ENCODE assay signal across 20 mouse cellular contexts in genomic region chr9:62222029-62222428, GRCm38 (mm10). TPM values are rescaled to one million over a fixed set of nuclear protein-coding genes. Genes with fewer than 3 reads are reported as not detected.
A peak's percentile ranks its signal among the peaks of the same experiment; 100 is the strongest.
DNase-seq lines count a peak whose midpoint lies in the region; ATAC-seq and TF ChIP-seq lines count a peak whose summit lies in the region.
"Had no signal": no experiment of that assay in that cellular context is flagged by ENCODE, and none has a peak within 500 bp of the region (broad histone marks: within the 10 kb centered on the region; RNA-seq: fewer than 3 reads in every experiment).

No protein-coding gene starts in this region.

- H3K36me3 ChIP-seq in kidney, postnatal 0 days (ENCODE audit: insufficient read depth, low read length), result no peaks in the 10 kb centered on the region
- H3K36me3 ChIP-seq in stomach, embryonic 15.5 days, result no peaks in the 10 kb centered on the region
- H3K36me3 ChIP-seq in midbrain, embryonic 16.5 days (ENCODE audit: control insufficient read depth, insufficient read depth, low read length), result no peaks in the 10 kb centered on the region
- H3K36me3 ChIP-seq: embryonic facial prominence, embryonic 15.5 days; heart, embryonic 15.5 days; midbrain, embryonic 12.5 days had no signal

- H3K9ac ChIP-seq in kidney, postnatal 0 days (ENCODE audit: low read depth, low read length), result no peak overlapping the region
- H3K9ac ChIP-seq in stomach, embryonic 15.5 days, result no peak overlapping the region
- no peak overlapping the region for H3K9ac ChIP-seq in midbrain, embryonic 16.5 days (ENCODE audit: low read depth, low read length)
- H3K9ac ChIP-seq: embryonic facial prominence, embryonic 15.5 days; heart, embryonic 15.5 days; lung, embryonic 14.5 days; midbrain, embryonic 12.5 days had no signal

- H3K27ac ChIP-seq in kidney, postnatal 0 days, result no peak overlapping the region
- peak overlapping the region; percentile 67; the same call in 1 of the 2 replicates for H3K27ac ChIP-seq in stomach, embryonic 15.5 days
- no peak overlapping the region for H3K27ac ChIP-seq in midbrain, embryonic 16.5 days (ENCODE audit: low read length)
- H3K27ac ChIP-seq: embryonic facial prominence, embryonic 15.5 days; gastrocnemius, adult 2 months; heart, embryonic 15.5 days; macrophage; midbrain, embryonic 12.5 days had no signal

- H3K9me3 ChIP-seq in kidney, postnatal 0 days (replicated peaks; ENCODE audit: low read length), result no peaks in the 10 kb centered on the region
- no peaks in the 10 kb centered on the region for H3K9me3 ChIP-seq in stomach, embryonic 15.5 days
- no peaks in the 10 kb centered on the region for H3K9me3 ChIP-seq in midbrain, embryonic 16.5 days (replicated peaks; ENCODE audit: control insufficient read depth, low read length, poor library complexity, severe bottlenecking)
- H3K9me3 ChIP-seq: embryonic facial prominence, embryonic 15.5 days; heart, embryonic 15.5 days; midbrain, embryonic 12.5 days had no signal

- H3K4me1 ChIP-seq in kidney, postnatal 0 days (replicated peaks; ENCODE audit: insufficient read depth, low read length), result no peaks in the 10 kb centered on the region; the same call in 1 of the 2 replicates
- peaks cover 3% of the 10 kb centered on the region; the same call in 1 of the 2 replicates for H3K4me1 ChIP-seq in stomach, embryonic 15.5 days
- H3K4me1 ChIP-seq in midbrain, embryonic 16.5 days (ENCODE audit: control insufficient read depth, insufficient read depth, low read length), result no peaks in the 10 kb centered on the region
- H3K4me1 ChIP-seq: heart, embryonic 15.5 days had no signal

- no peak for TF ChIP-seq CTCF in kidney, postnatal 0 days (IDR thresholded peaks at IDR 0.05; ENCODE audit: low read depth)

- H3K4me2 ChIP-seq in kidney, postnatal 0 days (ENCODE audit: low read length), result no peak overlapping the region
- H3K4me2 ChIP-seq in stomach, embryonic 15.5 days, result peak overlapping the region; percentile 8; the same call in 1 of the 2 replicates
- H3K4me2 ChIP-seq in midbrain, embryonic 16.5 days (ENCODE audit: low read length), result no peak overlapping the region
- H3K4me2 ChIP-seq: embryonic facial prominence, embryonic 15.5 days; heart, embryonic 15.5 days; lung, embryonic 14.5 days; midbrain, embryonic 12.5 days had no signal

- 0 out of 2 replicates have a peak, but pooled peaks have one; percentile 52 for ATAC-seq in kidney, postnatal 0 days (replicated peaks; ENCODE audit: low FRiP score, low read depth)
- ATAC-seq in stomach, embryonic 15.5 days (ENCODE audit: insufficient read depth, low FRiP score, low read depth), result peak; percentile 56; the same call in 1 of the 2 replicates
- ATAC-seq in midbrain, embryonic 16.5 days, result no peak

- peak; percentile 47 to 53 for DNase-seq in cerebellum, postnatal 14 days
- no peak for DNase-seq in cerebellum, adult 8-10 months
- DNase-seq in kidney, postnatal 0 days (ENCODE audit: low spot score), result no peak
- DNase-seq in kidney, postnatal 4 days, result no peak
- DNase-seq in ZHBTc4 (ENCODE audit: low read depth, low spot score), result peak; percentile 65
- DNase-seq in embryo, embryonic 11 days, result no peak
- DNase-seq: gastrocnemius, adult 2 months; heart, adult 18-20 months; kidney, adult 2 months; kidney, postnatal 36 days; lung, embryonic 14.5 days; thymus, postnatal 14 days had no signal

- 73% methylated on average over 2 of the region's 2 CpGs for WGBS in kidney, postnatal 0 days
- WGBS in stomach, embryonic 15.5 days, result 79% methylated on average over 2 of the region's 2 CpGs
- WGBS in midbrain, embryonic 16.5 days, result 90% methylated on average over 2 of the region's 2 CpGs

- H3K27me3 ChIP-seq in kidney, postnatal 0 days (ENCODE audit: insufficient read depth, low read length), result no peaks in the 10 kb centered on the region
- H3K27me3 ChIP-seq in stomach, embryonic 15.5 days (replicated peaks), result no peaks in the 10 kb centered on the region
- no peaks in the 10 kb centered on the region for H3K27me3 ChIP-seq in midbrain, embryonic 16.5 days (ENCODE audit: control insufficient read depth, insufficient read depth, low read depth, low read length)
- H3K27me3 ChIP-seq: embryonic facial prominence, embryonic 15.5 days; heart, embryonic 15.5 days; midbrain, embryonic 12.5 days had no signal

- H3K4me3 ChIP-seq in kidney, postnatal 0 days (replicated peaks; ENCODE audit: low read depth, low read length), result no peak overlapping the region
- H3K4me3 ChIP-seq in stomach, embryonic 15.5 days (replicated peaks), result no peak overlapping the region
- no peak overlapping the region for H3K4me3 ChIP-seq in midbrain, embryonic 16.5 days (ENCODE audit: low read depth, low read length)
- H3K4me3 ChIP-seq: embryonic facial prominence, embryonic 15.5 days; gastrocnemius, adult 2 months; heart, embryonic 15.5 days; midbrain, embryonic 12.5 days had no signal

RNA-seq across cellular contexts. Expression of gene Spesp1, which starts 60.0 kb away (rescaled TPM):
- not detected in 2 replicates for polyA plus RNA-seq in kidney, postnatal 0 days (2015; fragmentation: Nextera tagmentation; extraction: Ambion mirVana)
- not detected in 2 replicates for polyA plus RNA-seq in stomach, embryonic 15.5 days (2015; fragmentation: Nextera tagmentation; extraction: Ambion mirVana)
- not detected in 2 replicates for polyA plus RNA-seq in midbrain, embryonic 16.5 days (2015; fragmentation: Nextera tagmentation; extraction: Ambion mirVana)
- polyA plus RNA-seq: embryonic facial prominence, embryonic 15.5 days; forebrain, embryonic 11.5 days; heart, embryonic 15.5 days; kidney, adult 2 months; liver, adult 2 months; lung, embryonic 14.5 days; macrophage; midbrain, embryonic 12.5 days had no signal

Comparison
In these comparisons a context has a peak if more than half of its experiments do, and no peak if none do; other contexts are left out.
1. DNase-seq: peak in cerebellum, postnatal 14 days (2 of 2) and ZHBTc4 (single experiment); none in cerebellum, adult 8-10 months (single experiment), kidney, postnatal 0 days (single experiment), kidney, postnatal 4 days (0 of 2) and embryo, embryonic 11 days (single experiment).